Comparison of ENCODE assay signal across 7 mouse cellular contexts in genomic region chr1:54665582-54666405, GRCm38 (mm10).
A peak's percentile ranks its signal among the peaks of the same experiment; 100 is the strongest.
DNase-seq lines count a peak whose midpoint lies in the region; ATAC-seq and TF ChIP-seq lines count a peak whose summit lies in the region.

No protein-coding gene starts in this region.

- peak; percentile 49; the same call in 1 of the 2 replicates for TF ChIP-seq CTCF in lung, adult 2 months (IDR thresholded peaks at IDR 0.05; ENCODE audit: insufficient read depth, low read length)

- 47% methylated on average over 8 of the region's 8 CpGs for WGBS in hindbrain, embryonic 15.5 days
- WGBS in lung, adult 2 months = 62% methylated on average over 8 of the region's 8 CpGs

- no peaks in the 10 kb centered on the region for H3K9me3 ChIP-seq in hindbrain, embryonic 15.5 days

- H3K9ac ChIP-seq in hindbrain, embryonic 15.5 days = no peak overlapping the region

- peaks cover 6% of the 10 kb centered on the region for H3K36me3 ChIP-seq in hindbrain, embryonic 15.5 days

- ATAC-seq in activated CD4-positive, CD25-positive, alpha-beta regulatory T cell, adult 4 months = peak; percentile 75
- ATAC-seq in hindbrain, embryonic 15.5 days (ENCODE audit: low FRiP score, low read depth) = peak; percentile 70
- peak; percentile 75; the same call in 1 of the 2 replicates for ATAC-seq in neutrophil, adult 5-6 weeks (ENCODE audit: extremely low read depth, insufficient number of reproducible peaks, low FRiP score, poor library complexity, severe bottlenecking)

- no peaks in the 10 kb centered on the region for H3K27me3 ChIP-seq in hindbrain, embryonic 15.5 days

- H3K4me2 ChIP-seq in hindbrain, embryonic 15.5 days = no peak overlapping the region

- no peak overlapping the region for H3K4me3 ChIP-seq in hindbrain, embryonic 15.5 days
- H3K4me3 ChIP-seq in lung, adult 2 months (replicated peaks; ENCODE audit: extremely low read depth, low read depth, low read length) = no peak overlapping the region

- peak; percentile 36 to 51 for DNase-seq in right cerebral cortex, postnatal 10 days (ENCODE audit: low spot score in 2 of 2)
- no peak for DNase-seq in right cerebral cortex, postnatal 14 days
- peak; percentile 79 for DNase-seq in embryo, embryonic 11 days
- DNase-seq in lung, adult 2 months = no peak

- 0 out of 2 replicates have a peak overlapping the region, but pooled peaks have one; percentile 28 for H3K27ac ChIP-seq in hindbrain, embryonic 15.5 days (replicated peaks)

- no peak for TF ChIP-seq POLR2A in lung, adult 2 months (IDR thresholded peaks at IDR 0.05; ENCODE audit: borderline replicate concordance, extremely low read depth, low read depth, low read length)

- 0 out of 2 replicates have a peak, but pooled peaks cover 4% of the 10 kb centered on the region for H3K4me1 ChIP-seq in hindbrain, embryonic 15.5 days (replicated peaks)
- H3K4me1 ChIP-seq in lung, adult 2 months (ENCODE audit: control insufficient read depth, insufficient read depth, low read length) = no peaks in the 10 kb centered on the region; the same call in 1 of the 2 replicates

Comparison
In these comparisons a context has a peak if more than half of its experiments do, and no peak if none do; other contexts are left out.
1. DNase-seq: peak in right cerebral cortex, postnatal 10 days (2 of 2) and embryo, embryonic 11 days (single experiment); none in right cerebral cortex, postnatal 14 days (single experiment) and lung, adult 2 months (single experiment).
2. Peak in every context shown above with its lines, with median percentiles within 50 percentile points of each other: ATAC-seq.